Mouse (Mus musculus): ENCODE data around the gene Anapc4. TPM values are rescaled to one million over a fixed set of nuclear protein-coding genes. Genes with fewer than 3 reads are reported as not detected.

The Anapc4 gene
- 67.1 TPM for polyA plus RNA-seq (2014; fragmentation: Illumina TruSeq; extraction: RNeasy Lipid Tissue Mini Kit (QIAGEN cat#74804); ENCODE audit: low read depth, low replicate concordance)

DNA sequence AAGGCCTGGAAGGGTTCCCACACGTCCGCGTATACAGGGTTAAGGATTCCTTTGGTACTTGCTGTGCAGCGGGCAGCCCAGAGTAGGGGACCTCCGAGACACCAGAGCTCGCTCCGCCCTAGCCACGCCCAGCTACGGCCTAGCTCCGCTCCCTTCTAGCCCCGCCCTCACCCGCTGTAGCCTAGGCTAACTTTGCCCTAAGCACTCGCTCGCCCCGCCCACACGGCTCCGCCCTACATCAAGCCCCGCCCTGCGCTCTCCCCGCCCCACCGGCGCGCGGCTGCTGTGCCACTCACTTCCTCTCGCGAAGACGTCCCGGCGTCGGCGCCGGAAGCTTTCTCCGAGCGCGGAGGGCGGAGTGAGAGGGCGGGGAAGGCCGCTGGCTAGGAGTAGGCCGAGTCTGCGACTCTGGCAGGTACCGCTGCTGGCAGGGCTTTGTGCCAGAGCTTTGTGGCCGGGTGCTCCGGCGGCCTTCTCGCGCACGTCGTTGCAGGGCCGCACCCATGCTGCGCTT is at the start of gene Anapc4:
Gene Anapc4 (plus strand): TSS at position 252 of the 514 bp plus-strand sequence.

Other genes starting within 250 kb of the Anapc4 start
- 21.1 TPM for gene Sepsecs, start 164.3 kb upstream of the Anapc4 start, polyA plus RNA-seq (2014; fragmentation: Illumina TruSeq; extraction: RNeasy Lipid Tissue Mini Kit (QIAGEN cat#74804); ENCODE audit: low read depth, low replicate concordance)
- gene Pi4k2b, start 92.4 kb upstream of the Anapc4 start, polyA plus RNA-seq (2014; fragmentation: Illumina TruSeq; extraction: RNeasy Lipid Tissue Mini Kit (QIAGEN cat#74804); ENCODE audit: low read depth, low replicate concordance): 127 TPM
- gene Zcchc4, start 58.6 kb upstream of the Anapc4 start, polyA plus RNA-seq (2014; fragmentation: Illumina TruSeq; extraction: RNeasy Lipid Tissue Mini Kit (QIAGEN cat#74804); ENCODE audit: low read depth, low replicate concordance): 10.8 TPM
- 39.7 TPM for gene Slc34a2, start 204.1 kb downstream of the Anapc4 start, polyA plus RNA-seq (2014; fragmentation: Illumina TruSeq; extraction: RNeasy Lipid Tissue Mini Kit (QIAGEN cat#74804); ENCODE audit: low read depth, low replicate concordance)

Measured in testis, adult 10 weeks (tissue).